Mouse (Mus musculus) kidney, postnatal 0 days (tissue): ENCODE data around the gene Dusp23. TPM values are rescaled to one million over a fixed set of nuclear protein-coding genes. Genes with fewer than 3 reads are reported as not detected.
A peak's percentile ranks its signal among the peaks of the same experiment; 100 is the strongest.

Source experiments
- ATAC-seq: fragments of 200-750 bp; cut with Nextera tagmentation; replicated peaks from 2 replicates; pipeline ENCODE4 v1.8.0; 2017; ENCODE audit warnings: low read depth, moderate number of reproducible peaks, moderate TSS enrichment, moderate library complexity; ENCODE audit not compliant: low FRiP score
- DNase-seq: peaks from one replicate; pipeline ENCODE4 v3.0.0-alpha.2; 2016; ENCODE audit warnings: low spot score
- H3K27ac ChIP-seq: fragments of 300-500 bp; sonication (generic); 2 replicates; pipeline ENCODE4 v1.5.1; 2014; ENCODE audit warnings: mild to moderate bottlenecking
- H3K27me3 ChIP-seq: fragments of 300-500 bp; sonication (generic); 2 replicates; pipeline ENCODE4 v1.6.1; 2014; ENCODE audit warnings: low read length, mixed read lengths; ENCODE audit not compliant: insufficient read depth
- H3K36me3 ChIP-seq: fragments of 300-500 bp; sonication (generic); 2 replicates; pipeline ENCODE4 v1.6.1; 2014; ENCODE audit warnings: low read length, mixed read lengths; ENCODE audit not compliant: insufficient read depth
- H3K4me1 ChIP-seq: fragments of 300-500 bp; sonication (generic); replicated peaks from 2 replicates; pipeline ENCODE4 v1.6.1; 2014; ENCODE audit warnings: antibody characterized with exemption, low read length, mixed read lengths; ENCODE audit not compliant: insufficient read depth
- H3K4me2 ChIP-seq: fragments of 300-500 bp; sonication (generic); 2 replicates; pipeline ENCODE4 v1.6.1; 2014; ENCODE audit warnings: mild to moderate bottlenecking, low read length, moderate library complexity, mixed read lengths
- H3K4me3 ChIP-seq: fragments of 300-500 bp; sonication (generic); replicated peaks from 2 replicates; pipeline ENCODE4 v1.5.1; 2014; ENCODE audit warnings: low read depth, low read length
- H3K9ac ChIP-seq: fragments of 300-500 bp; sonication (generic); 2 replicates; pipeline ENCODE4 v1.6.1; 2014; ENCODE audit warnings: low read depth, low read length
- H3K9me3 ChIP-seq: fragments of 300-500 bp; sonication (generic); replicated peaks from 2 replicates; pipeline ENCODE4 v1.6.1; 2016; ENCODE audit warnings: low read length, inconsistent platforms, mixed read lengths
- CTCF ChIP-seq: IDR thresholded peaks from 2 replicates; pipeline ENCODE4 v1.5.1; 2016; ENCODE audit warnings: antibody characterized with exemption, low read depth, mild to moderate bottlenecking, moderate library complexity
- WGBS: fragments of 180-500 bp; shearing (Covaris S2); extraction: QIAGEN DNeasy Blood & Tissue Kit; methylation state at CpG from one replicate; pipeline ENCODE4 v1.1.7; 2014; 5-methylcytosine and 5-hydroxymethylcytosine counted together
- polyA plus RNA-seq: library from polyadenylated mRNA; unstranded; fragments of >200 nt; fragmentation: Nextera tagmentation; extraction: Ambion mirVana; gene quantifications from 2 replicates; pipeline ENCODE4 v1.2.1, GENCODE M21; 2015

Gene Dusp23
- polyA plus RNA-seq = 27.0 and 27.4 TPM in 2 replicates

GRCm38 (mm10) chr1:172632451-172633326 lies at the start of gene Dusp23:
Gene Dusp23, minus strand, starts transcription at chr1:172632962.
- no peaks in the 10 kb centered on the region for H3K36me3 ChIP-seq

GRCm38 (mm10) chr1:172680742-172681141 lies 48.0 kb upstream of the Dusp23 start:
- H3K4me3 ChIP-seq = no peak overlapping the region
- no peak overlapping the region for H3K9ac ChIP-seq
- WGBS = 93% methylated on average over 4 of the region's 4 CpGs
- H3K36me3 ChIP-seq = no peaks in the 10 kb centered on the region
- DNase-seq = no peak
- no peaks in the 10 kb centered on the region for H3K4me1 ChIP-seq
- ATAC-seq = no peak
- H3K27me3 ChIP-seq = no peaks in the 10 kb centered on the region
- no peak overlapping the region for H3K27ac ChIP-seq
- no peak overlapping the region for H3K4me2 ChIP-seq
- no peaks in the 10 kb centered on the region for H3K9me3 ChIP-seq
- no peak for TF ChIP-seq CTCF

More at GRCm38 (mm10) chr1:172632451-172633326, at the start of gene Dusp23:
- Histone ChIP-seq H3K27ac (peak within 1 kb of the TSS; percentile 94), H3K9me3 (no peaks in the 10 kb centered on the region), H3K27me3 (no peaks in the 10 kb centered on the region), H3K4me3 (peak within 1 kb of the TSS; percentile 60), H3K4me1 (peaks cover 8% of the 10 kb centered on the region; the same call in 1 of the 2 replicates), H3K9ac (peak within 1 kb of the TSS; percentile 61), H3K4me2 (peak within 1 kb of the TSS; percentile 86)
- peak; percentile 99 for ATAC-seq
- under 1% methylated on average over 53 of the region's 53 CpGs for WGBS
- peak; percentile 99 for DNase-seq
- TF ChIP-seq CTCF = peak; percentile 98

GRCm38 (mm10) chr1:172670716-172671115 lies 38.0 kb upstream of the Dusp23 start:
- Histone ChIP-seq H3K9ac (no peak overlapping the region), H3K36me3 (no peaks in the 10 kb centered on the region), H3K27ac (no peak overlapping the region), H3K4me1 (no peaks in the 10 kb centered on the region), H3K27me3 (no peaks in the 10 kb centered on the region), H3K4me2 (no peak overlapping the region), H3K4me3 (no peak overlapping the region), H3K9me3 (no peaks in the 10 kb centered on the region)
- 81% methylated on average over 1 of the region's 1 CpGs for WGBS
- DNase-seq (no peak), ATAC-seq (no peak)
- no peak for TF ChIP-seq CTCF

GRCm38 (mm10) chr1:172667597-172667996 lies 34.8 kb upstream of the Dusp23 start:
- no peaks in the 10 kb centered on the region for H3K4me1 ChIP-seq
- H3K27me3 ChIP-seq = no peaks in the 10 kb centered on the region
- no peak overlapping the region for H3K9ac ChIP-seq
- DNase-seq (no peak), ATAC-seq (no peak)
- TF ChIP-seq CTCF = no peak
- WGBS = 71% methylated on average over 6 of the region's 6 CpGs
- H3K4me3 ChIP-seq = no peak overlapping the region
- H3K27ac ChIP-seq = no peak overlapping the region
- no peaks in the 10 kb centered on the region for H3K9me3 ChIP-seq
- H3K36me3 ChIP-seq = no peaks in the 10 kb centered on the region
- no peak overlapping the region for H3K4me2 ChIP-seq

- H3K4me1 ChIP-seq = no peaks in the 10 kb centered on the region
- no peak overlapping the region for H3K27ac ChIP-seq
- no peak overlapping the region for H3K4me3 ChIP-seq
- H3K36me3 ChIP-seq = no peaks in the 10 kb centered on the region
- DNase-seq = no peak
- ATAC-seq = no peak
- 66% methylated on average over 2 of the region's 2 CpGs for WGBS
- H3K9ac ChIP-seq = no peak overlapping the region
- H3K9me3 ChIP-seq = no peaks in the 10 kb centered on the region
- no peaks in the 10 kb centered on the region for H3K27me3 ChIP-seq
- no peak overlapping the region for H3K4me2 ChIP-seq
- no peak for TF ChIP-seq CTCF
Measured at GRCm38 (mm10) chr1:172665457-172665856, 32.7 kb upstream of the Dusp23 start.

- H3K9ac ChIP-seq = no peak overlapping the region
- no peaks in the 10 kb centered on the region for H3K27me3 ChIP-seq
- no peak overlapping the region for H3K4me2 ChIP-seq
- H3K4me1 ChIP-seq = no peaks in the 10 kb centered on the region
- 52% methylated on average over 8 of the region's 8 CpGs for WGBS
- no peak for DNase-seq
- H3K9me3 ChIP-seq = no peaks in the 10 kb centered on the region
- no peak for ATAC-seq
- no peak overlapping the region for H3K27ac ChIP-seq
- no peaks in the 10 kb centered on the region for H3K36me3 ChIP-seq
- no peak overlapping the region for H3K4me3 ChIP-seq
- TF ChIP-seq CTCF = no peak
Measured at GRCm38 (mm10) chr1:172659688-172660087, 26.9 kb upstream of the Dusp23 start.
